Mouse (Mus musculus) heart, embryonic 12.5 days (tissue): ENCODE data around the gene Dnajb11. TPM values are rescaled to one million over a fixed set of nuclear protein-coding genes. Genes with fewer than 3 reads are reported as not detected.

ENCODE experiments used
- ATAC-seq: fragments of 200-750 bp; cut with Nextera tagmentation; 2 replicates; pipeline ENCODE4 v1.8.0; 2017; ENCODE audit warnings: moderate TSS enrichment, moderate library complexity; ENCODE audit not compliant: insufficient number of reproducible peaks, low FRiP score
- H3K27ac ChIP-seq: fragments of 300-500 bp; sonication (generic); 2 replicates; pipeline ENCODE4 v1.5.1; 2016; ENCODE audit warnings: mild to moderate bottlenecking, moderate library complexity; ENCODE audit not compliant: poor library complexity, severe bottlenecking
- H3K27me3 ChIP-seq: fragments of 300-500 bp; sonication (generic); replicated peaks from 2 replicates; pipeline ENCODE4 v1.6.1; 2016; ENCODE audit warnings: mild to moderate bottlenecking, moderate library complexity
- H3K36me3 ChIP-seq: fragments of 300-500 bp; sonication (generic); 2 replicates; pipeline ENCODE4 v1.6.1; 2016; ENCODE audit warnings: mild to moderate bottlenecking, moderate library complexity
- H3K4me1 ChIP-seq: fragments of 300-500 bp; sonication (generic); replicated peaks from 2 replicates; pipeline ENCODE4 v1.6.1; 2016; ENCODE audit warnings: mild to moderate bottlenecking
- H3K4me2 ChIP-seq: fragments of 300-500 bp; sonication (generic); 2 replicates; pipeline ENCODE4 v1.6.1; 2016; ENCODE audit warnings: mild to moderate bottlenecking, moderate library complexity
- H3K4me3 ChIP-seq: fragments of 300-500 bp; sonication (generic); 2 replicates; pipeline ENCODE4 v1.5.1; 2016; ENCODE audit warnings: mild to moderate bottlenecking
- H3K9ac ChIP-seq: fragments of 300-500 bp; sonication (generic); 2 replicates; pipeline ENCODE4 v1.6.1; 2016; ENCODE audit warnings: mild to moderate bottlenecking, moderate library complexity
- H3K9me3 ChIP-seq: fragments of 300-500 bp; sonication (generic); replicated peaks from 2 replicates; pipeline ENCODE4 v1.6.1; 2016; ENCODE audit warnings: mild to moderate bottlenecking, moderate library complexity
- WGBS: fragments of 180-500 bp; shearing (Covaris S2); methylation state at CpG from one replicate; pipeline ENCODE4 v1.1.7; 2016; 5-methylcytosine and 5-hydroxymethylcytosine counted together
- polyA plus RNA-seq: library from polyadenylated mRNA; unstranded; fragments of >200 nt; fragmentation: Nextera tagmentation; extraction: Ambion mirVana; gene quantifications from 2 replicates; pipeline ENCODE4 v1.2.1, GENCODE M21; 2016

Gene Dnajb11
- polyA plus RNA-seq, 1 experiment from 2014 or later = 130 TPM

DNA sequence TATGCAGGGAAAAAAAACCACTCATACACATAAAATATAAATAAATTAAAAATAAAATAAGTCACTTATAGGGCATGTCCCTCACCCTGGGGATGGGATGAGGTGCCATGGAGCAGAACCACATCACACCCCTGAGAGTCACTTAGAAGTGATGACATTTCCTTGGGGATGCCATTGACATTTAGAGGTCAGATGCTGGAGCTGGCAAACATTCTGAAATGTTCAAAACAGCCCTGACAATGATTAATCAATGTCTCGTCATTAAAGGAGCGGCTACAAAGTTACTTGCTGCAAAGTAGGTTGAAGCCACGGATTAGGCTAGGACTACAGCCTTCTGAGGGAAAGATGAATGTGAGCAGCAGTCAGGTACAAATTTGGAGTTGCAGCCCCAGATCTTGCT, 43.7 kb downstream of the Dnajb11 start:
- Histone ChIP-seq H3K4me2 (no peak overlapping the region), H3K36me3 (no peaks in the 10 kb centered on the region), H3K4me1 (no peaks in the 10 kb centered on the region), H3K9me3 (no peaks in the 10 kb centered on the region), H3K9ac (no peak overlapping the region), H3K27ac (no peak overlapping the region), H3K4me3 (no peak overlapping the region), H3K27me3 (no peaks in the 10 kb centered on the region)
- ATAC-seq = no peak
- WGBS = 77% methylated on average over 3 of the region's 3 CpGs

DNA sequence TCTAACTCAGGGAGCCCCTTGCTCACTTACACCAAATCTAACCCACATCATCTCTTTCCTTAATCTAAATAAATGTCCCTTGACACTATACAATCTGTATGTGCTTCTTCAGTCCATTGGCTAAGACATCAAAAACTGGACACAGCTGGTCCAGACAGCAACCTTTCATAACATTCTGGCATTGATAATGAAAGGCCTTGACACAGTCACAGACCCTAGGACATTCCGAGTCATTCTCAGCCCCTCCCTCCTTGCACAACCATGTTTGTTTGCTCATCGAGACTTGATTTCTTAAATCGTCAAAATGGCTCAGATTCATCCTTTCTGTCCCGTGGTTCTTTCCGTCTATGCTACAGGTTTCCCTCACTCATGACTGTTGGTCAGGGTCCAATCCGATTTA, 51.6 kb downstream of the Dnajb11 start:
- Histone ChIP-seq H3K9me3 (no peaks in the 10 kb centered on the region), H3K27ac (no peak overlapping the region), H3K27me3 (no peaks in the 10 kb centered on the region), H3K4me3 (no peak overlapping the region), H3K36me3 (no peaks in the 10 kb centered on the region), H3K4me2 (no peak overlapping the region), H3K9ac (no peak overlapping the region), H3K4me1 (no peaks in the 10 kb centered on the region)
- WGBS = 82% methylated on average over 6 of the region's 6 CpGs
- ATAC-seq = no peak

DNA sequence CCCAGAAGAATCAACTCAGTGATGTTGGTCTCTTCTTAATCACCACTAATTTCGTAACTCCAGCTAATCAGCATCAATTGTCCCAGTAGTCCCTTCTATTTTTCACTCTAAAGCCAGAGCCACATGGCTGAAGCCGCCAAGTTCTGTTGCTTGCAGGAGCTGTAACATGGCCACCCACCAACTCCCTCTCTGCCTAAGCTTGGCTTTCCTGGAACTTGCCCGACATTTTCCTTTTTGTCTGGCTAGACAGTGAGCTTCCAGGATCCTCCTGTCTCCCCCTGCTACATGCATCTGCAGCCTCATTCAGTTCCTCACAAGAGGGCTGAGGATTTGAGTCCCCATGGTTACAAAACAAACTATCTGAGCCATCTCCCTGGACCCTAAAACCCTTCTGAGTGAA, 54.3 kb downstream of the Dnajb11 start:
- WGBS = 74% methylated on average over 3 of the region's 3 CpGs
- no peaks in the 10 kb centered on the region for H3K4me1 ChIP-seq

DNA sequence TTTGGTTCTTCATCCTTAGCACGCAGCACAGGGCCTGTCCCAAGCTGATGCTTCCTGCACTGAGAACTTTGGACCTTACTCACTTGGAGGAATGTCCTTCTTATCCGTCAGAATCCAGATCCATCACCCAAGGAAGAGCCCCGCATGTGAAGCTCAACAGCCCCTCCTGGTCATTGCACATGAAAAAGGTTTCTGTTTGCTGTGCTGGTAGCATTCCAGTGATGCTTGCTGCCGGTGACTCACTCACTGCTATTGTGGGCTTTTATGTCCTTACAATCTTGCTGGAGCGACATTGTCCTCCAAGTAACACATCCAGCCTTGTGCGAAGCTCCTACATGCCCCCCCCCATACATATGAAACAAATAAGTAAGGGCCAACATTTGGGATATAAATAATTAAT, 55.2 kb downstream of the Dnajb11 start:
- WGBS = 56% methylated on average over 6 of the region's 6 CpGs
- Histone ChIP-seq H3K9me3 (0 out of 2 replicates have a peak, but pooled peaks cover 3% of the 10 kb centered on the region), H3K4me2 (no peak overlapping the region), H3K27me3 (no peaks in the 10 kb centered on the region), H3K4me3 (no peak overlapping the region), H3K9ac (no peak overlapping the region), H3K4me1 (no peaks in the 10 kb centered on the region), H3K36me3 (no peaks in the 10 kb centered on the region), H3K27ac (no peak overlapping the region)
- ATAC-seq = no peak

More for the DNA sequence above, 54.3 kb downstream of the Dnajb11 start:
- no peak overlapping the region for H3K27ac ChIP-seq
- 0 out of 2 replicates have a peak, but pooled peaks cover 3% of the 10 kb centered on the region for H3K9me3 ChIP-seq
- no peak overlapping the region for H3K9ac ChIP-seq
- no peak overlapping the region for H3K4me3 ChIP-seq
- no peaks in the 10 kb centered on the region for H3K27me3 ChIP-seq
- H3K36me3 ChIP-seq = no peaks in the 10 kb centered on the region
- ATAC-seq = no peak
- H3K4me2 ChIP-seq = no peak overlapping the region

DNA sequence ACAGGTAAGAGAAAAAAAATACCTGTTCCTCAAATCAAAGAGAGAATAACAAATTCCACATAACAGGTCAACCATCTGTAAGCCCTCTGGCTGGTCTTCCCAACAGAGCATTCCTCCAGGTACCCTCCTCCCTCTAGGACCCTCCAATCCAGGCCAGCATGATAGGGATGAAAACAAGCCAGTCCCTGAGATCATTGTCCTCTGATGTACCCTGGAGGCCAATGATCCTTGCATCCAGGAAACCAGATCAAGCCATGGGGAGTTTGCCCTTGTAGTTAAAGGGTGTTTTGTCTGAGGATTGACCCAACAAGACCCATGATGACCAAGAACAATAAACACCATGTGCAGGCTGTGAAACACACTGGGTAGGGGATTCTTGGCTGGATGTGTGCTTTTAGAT, 56.6 kb downstream of the Dnajb11 start:
- Histone ChIP-seq H3K4me2 (no peak overlapping the region), H3K9me3 (0 out of 2 replicates have a peak, but pooled peaks cover 3% of the 10 kb centered on the region)
- no peak for ATAC-seq

DNA sequence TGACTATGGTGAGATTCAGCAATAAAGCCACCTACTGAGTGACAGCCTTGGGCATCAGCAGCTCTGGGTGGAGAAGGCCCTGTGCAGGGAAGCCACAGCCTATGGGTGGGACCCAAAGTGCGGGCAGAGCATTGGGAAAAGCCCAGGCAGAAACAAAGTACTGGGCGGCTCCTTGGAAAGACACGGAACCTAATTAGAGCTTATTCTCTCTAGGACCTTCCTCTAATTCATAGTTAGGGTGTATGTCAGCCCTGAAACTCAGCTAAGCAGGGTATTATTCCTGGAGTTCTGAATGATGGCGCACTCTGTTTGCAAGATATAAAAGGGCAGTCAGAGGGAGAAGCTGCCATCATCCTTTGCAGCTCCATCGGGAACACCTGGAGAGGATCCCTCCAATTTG, 60.4 kb downstream of the Dnajb11 start, which contains the start of gene Fetub:
TSS of gene Fetub (plus strand) at position 301 of the 400 bp plus-strand sequence.
- Histone ChIP-seq H3K4me1 (no peaks in the 10 kb centered on the region), H3K36me3 (no peaks in the 10 kb centered on the region), H3K4me3 (no peak within 1 kb of the TSS), H3K9ac (no peak within 1 kb of the TSS), H3K9me3 (0 out of 2 replicates have a peak, but pooled peaks cover 3% of the 10 kb centered on the region), H3K27ac (no peak within 1 kb of the TSS), H3K27me3 (no peaks in the 10 kb centered on the region), H3K4me2 (no peak within 1 kb of the TSS)
- 80% methylated on average over 5 of the region's 5 CpGs for WGBS
- ATAC-seq = no peak

More for the DNA sequence above, 56.6 kb downstream of the Dnajb11 start:
- Histone ChIP-seq H3K27ac (no peak overlapping the region), H3K36me3 (no peaks in the 10 kb centered on the region), H3K4me1 (no peaks in the 10 kb centered on the region), H3K4me3 (no peak overlapping the region), H3K9ac (no peak overlapping the region), H3K27me3 (no peaks in the 10 kb centered on the region)

DNA sequence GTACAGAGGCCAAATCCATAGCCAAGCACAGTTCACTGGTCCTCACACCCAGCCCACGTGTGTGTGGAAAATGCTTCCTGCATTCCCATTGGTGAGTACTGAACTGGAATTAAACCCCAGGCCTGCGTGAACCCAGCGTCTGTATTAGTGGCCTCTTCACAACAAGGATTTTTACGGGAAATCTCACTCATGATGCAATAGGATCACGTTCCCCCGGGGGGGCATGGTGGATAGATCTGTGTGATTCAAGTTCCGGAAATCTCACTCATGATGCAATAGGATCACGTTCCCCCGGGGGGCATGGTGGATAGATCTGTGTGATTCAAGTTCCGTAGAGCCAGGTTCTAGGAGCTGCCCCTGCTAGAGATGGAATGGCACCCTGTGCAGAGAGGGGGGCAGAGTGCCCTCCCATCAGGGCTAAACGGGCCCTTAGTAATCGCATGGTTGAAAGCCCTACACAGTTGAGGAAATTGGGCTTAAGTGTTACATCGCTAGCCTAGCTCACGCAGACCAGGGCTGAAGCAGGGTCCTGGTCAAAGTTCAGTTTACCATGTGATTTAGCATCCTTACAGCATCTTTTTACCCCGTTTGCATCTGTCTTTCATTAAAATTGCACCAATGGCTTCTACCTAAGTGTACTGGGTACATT, 61.1 kb downstream of the Dnajb11 start:
- 0 out of 2 replicates have a peak, but pooled peaks cover 3% of the 10 kb centered on the region for H3K9me3 ChIP-seq
- 80% methylated on average over 15 of the region's 15 CpGs for WGBS
- H3K36me3 ChIP-seq = no peaks in the 10 kb centered on the region
- ATAC-seq = no peak
- no peaks in the 10 kb centered on the region for H3K4me1 ChIP-seq
- H3K9ac ChIP-seq = no peak overlapping the region
- no peak overlapping the region for H3K4me2 ChIP-seq
- no peaks in the 10 kb centered on the region for H3K27me3 ChIP-seq
- H3K4me3 ChIP-seq = no peak overlapping the region
- H3K27ac ChIP-seq = no peak overlapping the region

DNA sequence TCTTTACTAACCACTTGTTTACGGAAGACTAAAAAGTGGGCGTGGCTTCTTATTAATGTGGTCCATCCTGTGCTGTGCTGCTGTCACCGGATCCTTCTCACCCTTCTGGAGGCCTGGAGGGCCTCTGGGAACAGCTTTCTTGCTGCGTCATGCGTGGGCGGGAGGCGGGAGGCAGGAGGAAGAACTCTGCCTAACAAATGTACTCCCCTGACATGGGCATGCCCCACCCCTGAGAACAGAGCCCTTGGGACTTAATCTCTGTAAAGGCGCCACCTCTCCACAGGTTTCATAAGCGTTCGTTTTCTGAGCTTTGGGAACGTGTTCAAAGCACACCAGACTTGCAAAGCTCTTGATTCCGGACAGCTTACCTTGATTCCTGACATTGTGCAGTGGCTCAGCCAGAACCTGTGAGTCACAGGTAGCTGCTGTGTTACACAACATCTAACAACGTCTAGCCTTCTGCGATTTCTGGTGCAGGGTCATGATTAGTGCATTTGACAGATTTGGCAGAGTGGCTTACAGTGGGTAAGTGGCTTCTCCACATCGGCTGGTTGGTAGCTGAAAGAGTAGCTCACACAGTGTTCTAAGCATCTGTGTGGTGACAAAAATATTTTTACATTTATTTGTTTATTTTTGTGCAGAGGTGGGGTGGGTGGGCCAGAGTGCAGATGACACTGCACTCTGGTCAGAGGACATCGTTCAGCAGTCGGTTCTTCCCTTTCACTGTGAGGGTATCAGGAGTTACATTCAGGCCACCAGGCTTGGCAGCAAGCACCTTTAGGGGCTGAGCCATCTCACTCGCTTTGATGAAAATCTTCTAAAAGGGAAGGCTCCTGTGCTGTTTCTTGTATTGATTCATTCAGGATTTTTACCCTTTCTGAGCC, 62.6 kb downstream of the Dnajb11 start:
- no peak overlapping the region for H3K4me2 ChIP-seq
- no peak for ATAC-seq
- whole genome bisulfite sequencing = 48% methylated on average over 18 of the region's 18 CpGs

DNA sequence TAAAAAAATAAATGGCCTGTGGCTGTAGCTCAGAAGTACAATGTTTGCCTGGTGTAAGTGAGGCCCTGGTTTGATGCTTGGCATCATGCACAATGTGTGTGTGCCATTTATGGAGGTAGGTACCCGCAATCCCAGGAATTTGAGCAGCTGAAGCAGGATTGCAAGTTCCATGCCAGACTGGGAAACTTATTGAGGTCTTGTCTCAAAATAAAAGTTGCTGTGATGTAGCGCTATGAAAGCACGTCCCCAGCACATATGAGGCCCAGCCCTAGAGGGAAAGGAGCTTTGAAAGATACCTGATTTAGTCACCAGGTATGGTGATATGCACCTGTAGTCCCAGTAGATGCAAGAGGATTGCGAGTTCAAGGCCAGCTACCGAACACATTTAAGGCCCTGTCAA, 64.1 kb downstream of the Dnajb11 start:
- ATAC-seq = no peak
- Histone ChIP-seq H3K4me2 (no peak overlapping the region), H3K27ac (no peak overlapping the region), H3K4me3 (no peak overlapping the region), H3K4me1 (no peaks in the 10 kb centered on the region), H3K9ac (no peak overlapping the region), H3K36me3 (no peaks in the 10 kb centered on the region), H3K9me3 (no peaks in the 10 kb centered on the region), H3K27me3 (no peaks in the 10 kb centered on the region)
- WGBS = 86% methylated on average over 5 of the region's 5 CpGs

More for the DNA sequence above, 62.6 kb downstream of the Dnajb11 start:
- Histone ChIP-seq H3K9ac (no peak overlapping the region), H3K27me3 (no peaks in the 10 kb centered on the region), H3K36me3 (no peaks in the 10 kb centered on the region), H3K4me1 (no peaks in the 10 kb centered on the region), H3K27ac (no peak overlapping the region), H3K9me3 (0 out of 2 replicates have a peak, but pooled peaks cover 3% of the 10 kb centered on the region), H3K4me3 (no peak overlapping the region)

DNA sequence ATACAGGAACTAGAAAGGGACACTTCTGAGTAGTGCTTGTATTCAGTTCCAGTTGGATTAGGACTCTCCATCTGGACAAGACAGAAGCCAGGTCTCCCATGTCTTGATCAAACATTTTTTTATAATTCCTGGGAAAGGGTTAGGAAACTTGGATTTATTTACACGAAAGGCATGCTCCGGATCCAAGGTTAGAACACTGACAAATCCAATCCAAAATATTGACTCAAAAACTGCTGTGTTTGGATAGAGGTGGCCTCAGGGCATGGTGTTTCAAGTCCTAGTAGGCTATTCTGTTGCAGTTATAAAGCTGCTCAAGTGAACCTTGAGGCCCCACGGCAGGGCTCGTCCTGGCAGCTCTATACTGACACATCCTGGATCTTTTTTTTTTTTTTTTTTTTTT, 64.8 kb downstream of the Dnajb11 start:
- Histone ChIP-seq H3K9me3 (no peaks in the 10 kb centered on the region), H3K27ac (no peak overlapping the region), H3K36me3 (no peaks in the 10 kb centered on the region), H3K9ac (no peak overlapping the region), H3K4me1 (no peaks in the 10 kb centered on the region), H3K4me3 (no peak overlapping the region), H3K27me3 (no peaks in the 10 kb centered on the region), H3K4me2 (no peak overlapping the region)
- WGBS = 71% methylated on average over 4 of the region's 4 CpGs
- ATAC-seq = no peak
